In genomic region chr10:6291388-6291787, GRCm38 (mm10) we compare ENCODE assay signal across 20 mouse cellular contexts.
DNase-seq lines count a peak whose midpoint lies in the region; ATAC-seq and TF ChIP-seq lines count a peak whose summit lies in the region.
"Had no signal": no experiment of that assay in that cellular context is flagged by ENCODE, and none has a peak within 500 bp of the region (broad histone marks: within the 10 kb centered on the region; RNA-seq: fewer than 3 reads in every experiment).

No protein-coding gene starts in this region.

- H3K27me3 ChIP-seq in lung, embryonic 14.5 days (ENCODE audit: insufficient read depth, low read length), result no peaks in the 10 kb centered on the region
- H3K27me3 ChIP-seq in lung, embryonic 16.5 days (ENCODE audit: control insufficient read depth, insufficient read depth, low read depth, low read length), result no peaks in the 10 kb centered on the region
- H3K27me3 ChIP-seq in lung, postnatal 0 days (replicated peaks; ENCODE audit: insufficient read depth, low read length), result no peaks in the 10 kb centered on the region
- H3K27me3 ChIP-seq: embryonic facial prominence, embryonic 12.5 days; forebrain, embryonic 13.5 days; forebrain, embryonic 15.5 days had no signal

- TF ChIP-seq EP300 in lung, postnatal 0 days (IDR thresholded peaks at IDR 0.05), result no peak

- peak; percentile 75; the same call in 1 of the 2 replicates for ATAC-seq in lung, embryonic 14.5 days (ENCODE audit: insufficient read depth)
- peak; percentile 87 for ATAC-seq in lung, embryonic 16.5 days (ENCODE audit: low read depth)
- ATAC-seq in lung, postnatal 0 days, result peak; percentile 59; the same call in 1 of the 2 replicates
- ATAC-seq: forebrain, embryonic 13.5 days; forebrain, embryonic 15.5 days had no signal

- no peak for TF ChIP-seq CTCF in lung, embryonic 14.5 days (IDR thresholded peaks at IDR 0.05; ENCODE audit: low read depth)
- no peak for TF ChIP-seq CTCF in lung, postnatal 0 days (IDR thresholded peaks at IDR 0.05)

- no peak overlapping the region for H3K4me3 ChIP-seq in lung, embryonic 14.5 days (ENCODE audit: low read depth, low read length)
- H3K4me3 ChIP-seq in lung, embryonic 16.5 days (ENCODE audit: low read length), result no peak overlapping the region
- H3K4me3 ChIP-seq in lung, postnatal 0 days (ENCODE audit: low read depth, low read length), result no peak overlapping the region
- H3K4me3 ChIP-seq: embryonic facial prominence, embryonic 10.5 days; embryonic facial prominence, embryonic 12.5 days; forebrain, embryonic 13.5 days; forebrain, embryonic 15.5 days had no signal

- no peak overlapping the region for H3K4me2 ChIP-seq in lung, embryonic 14.5 days
- no peak overlapping the region for H3K4me2 ChIP-seq in lung, embryonic 16.5 days (ENCODE audit: low read depth, low read length)
- no peak overlapping the region for H3K4me2 ChIP-seq in lung, postnatal 0 days (replicated peaks; ENCODE audit: low read depth, low read length)
- H3K4me2 ChIP-seq: embryonic facial prominence, embryonic 12.5 days; forebrain, embryonic 13.5 days; forebrain, embryonic 15.5 days had no signal

- no peaks in the 10 kb centered on the region for H3K9me3 ChIP-seq in lung, embryonic 14.5 days (ENCODE audit: low read depth, low read length)
- no peaks in the 10 kb centered on the region for H3K9me3 ChIP-seq in lung, embryonic 16.5 days (ENCODE audit: control insufficient read depth, low read length)
- H3K9me3 ChIP-seq in lung, postnatal 0 days (ENCODE audit: low read length), result no peaks in the 10 kb centered on the region
- H3K9me3 ChIP-seq: embryonic facial prominence, embryonic 10.5 days; embryonic facial prominence, embryonic 12.5 days; forebrain, embryonic 13.5 days; forebrain, embryonic 15.5 days had no signal

- no peak overlapping the region for H3K9ac ChIP-seq in lung, embryonic 14.5 days
- H3K9ac ChIP-seq in lung, embryonic 16.5 days (ENCODE audit: low read length), result no peak overlapping the region
- H3K9ac ChIP-seq in lung, postnatal 0 days (replicated peaks; ENCODE audit: low read depth), result no peak overlapping the region
- H3K9ac ChIP-seq: embryonic facial prominence, embryonic 12.5 days; forebrain, embryonic 13.5 days; forebrain, embryonic 15.5 days had no signal

- no peaks in the 10 kb centered on the region for H3K36me3 ChIP-seq in lung, embryonic 14.5 days (ENCODE audit: insufficient read depth)
- H3K36me3 ChIP-seq in lung, embryonic 16.5 days (ENCODE audit: control insufficient read depth, insufficient read depth, low read length), result no peaks in the 10 kb centered on the region
- H3K36me3 ChIP-seq in lung, postnatal 0 days (ENCODE audit: insufficient read depth, low read length), result no peaks in the 10 kb centered on the region
- H3K36me3 ChIP-seq: embryonic facial prominence, embryonic 10.5 days; embryonic facial prominence, embryonic 12.5 days; forebrain, embryonic 15.5 days had no signal

- WGBS in lung, embryonic 14.5 days, result 38% methylated on average over 1 of the region's 1 CpGs
- WGBS in lung, embryonic 16.5 days, result 31% methylated on average over 1 of the region's 1 CpGs
- 39% methylated on average over 1 of the region's 1 CpGs for WGBS in lung, postnatal 0 days

- peak; percentile 51 for DNase-seq in lung, embryonic 14.5 days
- DNase-seq in lung, postnatal 14 days, result no peak
- DNase-seq in lung, postnatal 10 days, result no peak
- peak; percentile 58 for DNase-seq in lung, postnatal 0 days (ENCODE audit: low spot score)
- peak; percentile 4 for DNase-seq in lung, postnatal 25 days (ENCODE audit: low spot score)
- no peak for DNase-seq in cerebellum, postnatal 14 days
- DNase-seq in kidney, postnatal 14 days, result no peak
- DNase-seq: adrenal gland, adult 2 months; adrenal gland, postnatal 10 days; adrenal gland, postnatal 25 days; cerebellum, adult 11 months; cerebellum, adult 18-20 months; cerebellum, adult 8-10 months; cerebellum, adult 9-11 months; cerebellum, postnatal 25 days had no signal

- H3K4me1 ChIP-seq in lung, embryonic 14.5 days (ENCODE audit: insufficient read depth), result no peaks in the 10 kb centered on the region
- no peaks in the 10 kb centered on the region for H3K4me1 ChIP-seq in lung, embryonic 16.5 days (replicated peaks; ENCODE audit: control insufficient read depth, insufficient read depth, low read length)
- no peaks in the 10 kb centered on the region for H3K4me1 ChIP-seq in lung, postnatal 0 days (ENCODE audit: insufficient read depth, low read depth, low read length)
- H3K4me1 ChIP-seq: embryonic facial prominence, embryonic 10.5 days; embryonic facial prominence, embryonic 12.5 days; forebrain, embryonic 13.5 days; forebrain, embryonic 15.5 days had no signal

- peak overlapping the region; percentile 46; the same call in 1 of the 2 replicates for H3K27ac ChIP-seq in lung, embryonic 14.5 days (ENCODE audit: low read depth)
- H3K27ac ChIP-seq in lung, embryonic 16.5 days (ENCODE audit: low read length), result peak overlapping the region; percentile 52
- no peak overlapping the region for H3K27ac ChIP-seq in lung, postnatal 0 days (ENCODE audit: low read length)
- H3K27ac ChIP-seq: embryonic facial prominence, embryonic 10.5 days; embryonic facial prominence, embryonic 12.5 days; forebrain, embryonic 13.5 days; forebrain, embryonic 15.5 days had no signal

Comparison
In these comparisons a context has a peak if more than half of its experiments do, and no peak if none do; other contexts are left out.
1. DNase-seq: peak in lung, embryonic 14.5 days (single experiment), lung, postnatal 0 days (single experiment) and lung, postnatal 25 days (single experiment); none in lung, postnatal 14 days (single experiment), lung, postnatal 10 days (single experiment), cerebellum, postnatal 14 days (0 of 2) and kidney, postnatal 14 days (single experiment).
2. Peak in every context shown above with its lines, with median percentiles within 50 percentile points of each other: ATAC-seq.